9 mouse cellular contexts compared by ENCODE assay signal in genomic region chr10:116771215-116771935, GRCm38 (mm10).
DNase-seq lines count a peak whose midpoint lies in the region; ATAC-seq and TF ChIP-seq lines count a peak whose summit lies in the region.
"Had no signal": no experiment of that assay in that cellular context is flagged by ENCODE, and none has a peak within 500 bp of the region (broad histone marks: within the 10 kb centered on the region; RNA-seq: fewer than 3 reads in every experiment).

No protein-coding gene starts in this region.

- H3K4me2 ChIP-seq in hindbrain, postnatal 0 days (ENCODE audit: low read depth, low read length) = peak overlapping the region; percentile 24; the same call in 1 of the 2 replicates
- H3K4me2 ChIP-seq in hindbrain, embryonic 13.5 days = no peak overlapping the region
- peak overlapping the region; percentile 35 for H3K4me2 ChIP-seq in intestine, postnatal 0 days (replicated peaks; ENCODE audit: low read depth)
- no peak overlapping the region for H3K4me2 ChIP-seq in hindbrain, embryonic 12.5 days (replicated peaks)

- 67% methylated on average over 21 of the region's 21 CpGs for WGBS in hindbrain, postnatal 0 days
- WGBS in hindbrain, embryonic 13.5 days = 86% methylated on average over 21 of the region's 21 CpGs
- 60% methylated on average over 21 of the region's 21 CpGs for WGBS in intestine, postnatal 0 days
- 91% methylated on average over 21 of the region's 21 CpGs for WGBS in hindbrain, embryonic 12.5 days

- no peaks in the 10 kb centered on the region; the same call in 1 of the 2 replicates for H3K27me3 ChIP-seq in hindbrain, postnatal 0 days (ENCODE audit: insufficient read depth, low read length)
- H3K27me3 ChIP-seq in hindbrain, embryonic 13.5 days = no peaks in the 10 kb centered on the region
- H3K27me3 ChIP-seq in intestine, postnatal 0 days (replicated peaks; ENCODE audit: control insufficient read depth, insufficient read depth, low read length) = no peaks in the 10 kb centered on the region
- H3K27me3 ChIP-seq in hindbrain, embryonic 12.5 days = no peaks in the 10 kb centered on the region

- no peak overlapping the region for H3K4me3 ChIP-seq in hindbrain, postnatal 0 days (ENCODE audit: low read length)
- H3K4me3 ChIP-seq in hindbrain, embryonic 13.5 days = no peak overlapping the region
- no peak overlapping the region for H3K4me3 ChIP-seq in intestine, postnatal 0 days (ENCODE audit: low read depth, low read length)
- H3K4me3 ChIP-seq in hindbrain, embryonic 12.5 days = no peak overlapping the region
- H3K4me3 ChIP-seq: myocyte had no signal

- DNase-seq in hindbrain, postnatal 0 days (ENCODE audit: low spot score) = peak; percentile 60
- DNase-seq in brain, adult 2 months (ENCODE audit: low read depth, low spot score) = peak; percentile 59
- peak; percentile 68 for DNase-seq in lung, postnatal 25 days (ENCODE audit: low spot score)
- DNase-seq in spleen, adult 12 weeks (ENCODE audit: low spot score) = no peak

- H3K4me1 ChIP-seq in hindbrain, postnatal 0 days (ENCODE audit: insufficient read depth, low read length) = peaks cover 14% of the 10 kb centered on the region; the same call in 1 of the 2 replicates
- H3K4me1 ChIP-seq in hindbrain, embryonic 13.5 days (replicated peaks) = peaks cover 26% of the 10 kb centered on the region
- H3K4me1 ChIP-seq in intestine, postnatal 0 days (replicated peaks; ENCODE audit: control insufficient read depth, insufficient read depth, low read length) = no peaks in the 10 kb centered on the region
- peaks cover 13% of the 10 kb centered on the region for H3K4me1 ChIP-seq in hindbrain, embryonic 12.5 days

- no peak for TF ChIP-seq CTCF in hindbrain, postnatal 0 days (IDR thresholded peaks at IDR 0.05; ENCODE audit: low read depth)
- TF ChIP-seq CTCF in intestine, postnatal 0 days (IDR thresholded peaks at IDR 0.05; ENCODE audit: low read depth) = no peak

- no peak overlapping the region for H3K9ac ChIP-seq in hindbrain, postnatal 0 days (replicated peaks; ENCODE audit: low read length)
- H3K9ac ChIP-seq in hindbrain, embryonic 13.5 days = no peak overlapping the region
- no peak overlapping the region for H3K9ac ChIP-seq in intestine, postnatal 0 days (ENCODE audit: low read depth, low read length)
- H3K9ac ChIP-seq in hindbrain, embryonic 12.5 days = no peak overlapping the region

- no peaks in the 10 kb centered on the region for H3K36me3 ChIP-seq in hindbrain, postnatal 0 days (ENCODE audit: insufficient read depth, low read length)
- H3K36me3 ChIP-seq in hindbrain, embryonic 13.5 days = no peaks in the 10 kb centered on the region
- peaks cover 5% of the 10 kb centered on the region; the same call in 1 of the 2 replicates for H3K36me3 ChIP-seq in intestine, postnatal 0 days (ENCODE audit: control insufficient read depth, insufficient read depth)
- no peaks in the 10 kb centered on the region for H3K36me3 ChIP-seq in hindbrain, embryonic 12.5 days

- H3K9me3 ChIP-seq in hindbrain, postnatal 0 days (ENCODE audit: low read length) = no peaks in the 10 kb centered on the region
- no peaks in the 10 kb centered on the region for H3K9me3 ChIP-seq in hindbrain, embryonic 13.5 days
- no peaks in the 10 kb centered on the region for H3K9me3 ChIP-seq in intestine, postnatal 0 days (ENCODE audit: control insufficient read depth)
- no peaks in the 10 kb centered on the region; the same call in 1 of the 2 replicates for H3K9me3 ChIP-seq in hindbrain, embryonic 12.5 days (replicated peaks)

- ATAC-seq in hindbrain, postnatal 0 days = peak; percentile 16; the same call in 1 of the 2 replicates
- ATAC-seq in hindbrain, embryonic 13.5 days (ENCODE audit: low FRiP score) = no peak
- no peak for ATAC-seq in intestine, postnatal 0 days
- ATAC-seq in megakaryocyte, adult 5-6 weeks (ENCODE audit: poor library complexity, severe bottlenecking) = no peak
- ATAC-seq in hindbrain, embryonic 12.5 days (ENCODE audit: low FRiP score) = no peak

- no peak overlapping the region for H3K27ac ChIP-seq in hindbrain, postnatal 0 days
- H3K27ac ChIP-seq in hindbrain, embryonic 13.5 days = no peak overlapping the region
- H3K27ac ChIP-seq in intestine, postnatal 0 days (ENCODE audit: low read depth, low read length) = no peak overlapping the region
- H3K27ac ChIP-seq in hindbrain, embryonic 12.5 days = no peak overlapping the region

Comparison
In these comparisons a context has a peak if more than half of its experiments do, and no peak if none do; other contexts are left out.
1. H3K4me2 ChIP-seq: peak in hindbrain, postnatal 0 days (single experiment) and intestine, postnatal 0 days (single experiment); none in hindbrain, embryonic 13.5 days (single experiment) and hindbrain, embryonic 12.5 days (single experiment).